Mouse (Mus musculus): Measurements from ENCODE around the gene Zscan10.

Gene Zscan10

DNA sequence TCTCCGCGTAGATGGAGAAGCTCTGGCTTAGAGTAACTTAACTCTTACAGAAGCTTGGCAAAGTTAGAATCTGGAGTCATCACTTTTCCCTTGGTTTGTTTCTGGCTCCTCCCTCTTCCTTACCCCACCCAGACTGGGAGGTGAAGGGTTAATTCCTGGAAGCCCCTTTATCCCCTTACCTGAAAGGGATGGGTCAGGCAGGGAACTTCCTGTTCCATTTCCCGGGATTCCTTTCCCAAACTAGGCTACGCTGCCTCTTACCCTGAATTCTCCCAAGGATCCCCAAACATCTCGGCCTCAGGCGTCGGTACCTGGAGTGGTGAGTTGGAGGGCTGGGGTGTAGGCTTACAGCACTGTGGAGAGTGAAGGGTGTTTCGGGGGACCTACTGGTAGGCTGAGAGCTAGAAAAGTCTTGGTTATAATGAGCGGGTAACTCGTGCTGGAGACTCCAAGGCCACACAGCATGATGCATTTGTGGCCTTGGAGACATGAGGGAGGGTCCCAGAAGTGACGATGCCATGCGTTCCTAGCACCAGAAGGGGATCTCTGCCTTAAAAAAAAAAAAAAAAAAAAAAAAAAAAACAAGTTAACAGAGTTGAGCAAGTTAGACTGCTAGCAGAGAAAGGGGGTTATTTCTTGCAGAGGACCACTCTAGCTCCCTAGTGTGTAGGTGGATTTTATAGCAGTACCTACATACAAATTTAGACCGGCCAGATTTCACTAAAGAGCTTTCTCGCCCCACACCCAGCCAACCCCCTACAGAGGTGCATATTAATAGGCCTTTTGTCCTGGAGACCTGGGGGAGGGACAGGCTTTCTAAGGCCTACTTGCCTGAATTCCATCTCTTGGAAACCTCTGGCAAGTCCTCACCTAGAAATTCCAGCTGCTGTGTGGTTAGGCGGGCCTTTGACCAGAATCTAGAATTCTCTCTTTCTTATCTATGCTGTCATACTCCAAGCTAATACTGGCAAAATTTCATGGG lies at the start of gene Zscan10:
Zscan10 (plus strand) TSS at position 216 of the 982 bp plus-strand sequence.
- peak; percentile 99 for DNase-seq (ENCODE audit: low read depth, low spot score)

GRCm38 (mm10) chr17:23550856-23551255 lies 49.8 kb upstream of the Zscan10 start:
- DNase-seq (ENCODE audit: low read depth, low spot score): no peak

DNA sequence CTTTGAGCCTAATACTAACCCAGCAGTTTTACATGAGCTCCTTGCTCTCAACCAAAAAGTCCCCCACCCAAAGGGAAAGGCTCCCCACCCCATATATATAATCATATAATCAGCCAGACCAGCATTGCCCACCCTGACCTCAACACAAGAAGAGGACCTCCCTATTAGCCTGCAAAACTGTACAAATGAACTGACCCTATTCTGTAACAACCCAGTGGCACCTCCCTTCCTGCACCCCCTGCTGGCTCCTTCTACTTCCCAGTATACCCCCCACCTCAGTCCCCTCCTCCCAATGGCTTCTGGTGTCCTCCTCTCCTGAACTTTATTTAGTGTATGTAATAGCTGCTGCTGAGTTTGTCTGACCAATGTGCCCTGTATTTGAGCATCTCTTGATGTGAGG lies 49.2 kb upstream of the Zscan10 start:
- no peak for DNase-seq (ENCODE audit: low read depth, low spot score)

GRCm38 (mm10) chr17:23551963-23552362 lies 48.7 kb upstream of the Zscan10 start:
- DNase-seq (ENCODE audit: low read depth, low spot score): no peak

DNA sequence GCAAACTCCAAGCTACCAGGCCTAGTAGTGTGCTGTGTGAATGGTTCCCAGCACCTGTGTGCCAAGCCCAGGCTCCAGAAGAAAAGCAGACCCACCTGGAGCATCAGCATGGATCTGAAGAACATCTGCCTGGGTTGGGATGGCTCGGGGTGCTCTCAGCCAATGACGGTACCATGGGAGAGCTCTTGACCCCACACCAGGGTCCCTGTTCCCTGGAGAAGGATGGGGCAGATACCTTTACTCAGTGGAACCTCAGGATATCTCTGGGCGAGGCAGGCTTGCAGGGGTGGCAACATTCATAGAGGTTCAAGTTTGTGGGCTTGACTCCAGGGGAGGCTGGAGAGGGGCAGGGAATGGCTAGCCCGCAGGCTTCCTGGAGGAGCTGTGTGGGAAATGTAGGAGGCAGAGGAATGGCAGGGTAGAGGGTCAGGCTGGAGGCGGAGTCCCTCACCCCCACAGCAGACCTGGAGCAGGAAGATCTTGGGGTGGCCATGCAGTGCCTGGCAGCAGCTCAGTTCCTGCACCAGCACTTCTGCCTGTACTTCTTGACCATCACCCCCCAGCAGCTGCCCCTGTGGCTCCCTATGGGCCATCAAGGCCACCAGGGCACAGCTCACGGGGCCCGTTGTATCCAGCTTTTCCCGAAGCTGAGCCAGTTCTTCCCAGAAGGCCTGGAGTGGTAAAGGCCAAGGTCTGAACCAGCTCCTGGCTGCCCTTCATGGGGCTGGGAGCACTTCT lies 47.6 kb upstream of the Zscan10 start:
- no peak for DNase-seq (ENCODE audit: low read depth, low spot score)

- DNase-seq (ENCODE audit: low read depth, low spot score): no peak
These were observed 47.0 kb upstream of the Zscan10 start for GRCm38 (mm10) chr17:23553634-23554120.

- no peak for DNase-seq (ENCODE audit: low read depth, low spot score)
These were observed 46.3 kb upstream of the Zscan10 start for GRCm38 (mm10) chr17:23554321-23554720.

DNA sequence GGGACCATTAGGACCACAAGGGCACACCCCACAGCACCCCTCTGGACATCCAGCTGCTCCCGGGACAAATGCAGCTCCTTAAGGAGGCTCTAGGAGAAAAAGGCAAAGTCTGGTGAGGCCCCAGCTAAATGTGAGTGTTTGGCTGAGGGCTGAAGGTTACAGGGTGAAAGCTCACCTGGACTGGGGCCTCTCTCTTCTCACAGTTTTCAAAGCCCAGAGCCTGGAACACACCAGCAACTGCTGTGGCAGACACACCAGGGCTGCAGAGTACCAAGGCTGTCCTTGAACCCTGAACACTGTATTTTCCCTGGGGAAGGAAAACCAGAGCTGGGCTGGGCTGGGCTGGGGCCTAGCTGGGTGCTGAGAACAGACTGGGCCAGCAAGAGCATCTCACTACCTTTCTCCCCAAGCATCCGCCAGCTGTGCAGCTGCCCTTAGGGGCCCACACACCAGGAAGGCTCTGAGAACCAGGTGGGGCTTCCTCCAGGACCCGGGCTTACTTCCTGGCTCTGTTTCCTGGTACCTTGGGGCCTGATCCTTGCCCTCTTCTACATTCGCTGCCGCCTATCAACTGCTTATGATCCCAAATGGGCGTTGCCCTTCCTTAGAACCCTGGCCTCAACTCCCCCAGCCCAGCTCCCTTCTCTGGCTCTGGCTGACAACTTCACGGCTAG lies 45.3 kb upstream of the Zscan10 start:
- no peak for DNase-seq (ENCODE audit: low read depth, low spot score)

DNA sequence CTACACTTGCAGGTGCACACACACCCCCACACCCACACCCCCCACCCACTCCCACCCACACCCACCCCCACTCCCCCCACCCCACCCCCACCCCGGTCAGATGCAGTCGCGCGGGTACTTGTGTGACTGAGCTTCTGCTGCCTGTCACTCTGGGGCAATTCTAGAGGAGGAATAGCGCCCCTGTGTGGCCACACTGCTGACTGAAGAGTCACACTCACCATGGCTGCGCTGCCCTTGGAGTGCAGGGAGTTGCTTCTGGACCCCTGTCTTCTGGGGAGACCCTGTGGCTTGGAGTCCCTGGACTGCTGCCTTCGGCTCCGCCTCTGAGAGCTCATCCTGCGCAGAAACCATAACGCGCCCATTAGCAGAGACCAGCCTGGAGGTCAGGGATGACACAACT lies 40.9 kb upstream of the Zscan10 start:
- DNase-seq (ENCODE audit: low read depth, low spot score): peak; percentile 84

DNA sequence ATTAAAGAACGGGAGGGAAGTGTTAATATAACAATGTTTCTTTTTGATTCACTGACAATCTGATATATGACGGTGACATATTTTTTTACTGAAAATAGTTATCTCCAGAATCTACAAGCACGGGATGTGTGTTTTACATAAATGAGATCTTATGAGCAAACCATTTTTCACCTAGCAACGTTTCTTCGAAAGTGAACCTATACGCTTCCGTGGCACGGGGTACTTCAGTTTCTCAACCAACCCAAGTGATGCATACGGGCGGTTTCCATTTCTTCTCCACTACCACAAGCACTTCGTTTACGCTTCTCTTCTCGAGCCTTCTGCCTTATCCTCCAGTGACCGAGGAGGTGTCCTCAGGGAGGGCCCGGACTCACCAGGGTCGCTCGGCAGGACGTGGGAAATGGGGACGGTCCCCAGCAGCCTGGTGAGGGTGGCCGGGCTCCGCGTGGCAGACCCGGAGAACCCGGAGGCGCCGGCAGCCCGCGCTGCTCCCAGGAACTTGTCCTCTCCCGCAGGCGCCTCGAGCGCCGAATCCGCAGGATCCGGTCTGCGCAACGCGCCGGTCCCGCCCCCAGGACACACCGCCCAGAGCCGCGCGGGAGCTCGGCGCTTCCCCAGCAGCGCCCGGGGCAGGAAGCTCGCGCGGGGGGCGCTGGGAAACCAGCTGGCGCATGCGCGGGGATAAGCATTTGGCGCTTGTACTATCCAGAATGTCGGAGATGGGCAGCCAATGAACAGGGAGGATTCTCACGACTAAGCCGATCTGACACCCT lies 36.9 kb upstream of the Zscan10 start, which contains the start of gene Zfp213:
Zfp213 (minus strand) TSS at position 644 of the 773 bp plus-strand sequence.
- peak; percentile 95 for DNase-seq (ENCODE audit: low read depth, low spot score)

GRCm38 (mm10) chr17:23564368-23564715 lies 36.3 kb upstream of the Zscan10 start:
- no peak for DNase-seq (ENCODE audit: low read depth, low spot score)

- DNase-seq (ENCODE audit: low read depth, low spot score): peak; percentile 51
These were observed 33.9 kb upstream of the Zscan10 start for GRCm38 (mm10) chr17:23566787-23567186.

DNA sequence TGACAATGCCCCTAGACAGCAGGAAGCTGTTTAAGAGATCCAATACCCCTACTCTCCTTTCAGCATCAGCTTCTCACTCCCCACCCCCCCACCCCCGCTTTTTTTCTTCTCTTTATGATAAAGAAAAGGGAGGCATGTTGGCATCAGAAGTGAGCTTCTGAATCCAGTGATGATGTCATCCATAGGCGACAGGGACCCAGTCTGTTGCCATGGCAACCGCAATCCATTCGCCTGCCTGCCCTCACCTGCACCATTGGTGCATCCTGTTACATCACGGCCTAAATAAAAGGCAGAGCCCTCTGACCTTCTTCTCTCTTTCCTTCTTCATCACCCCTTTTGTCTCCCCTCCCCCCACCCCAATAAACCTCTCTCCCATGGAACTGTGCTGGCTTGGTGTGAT lies 32.3 kb upstream of the Zscan10 start:
- peak; percentile 81 for DNase-seq (ENCODE audit: low read depth, low spot score)

GRCm38 (mm10) chr17:23570017-23570416 lies 30.6 kb upstream of the Zscan10 start:
- peak; percentile 75 for DNase-seq (ENCODE audit: low read depth, low spot score)

DNA sequence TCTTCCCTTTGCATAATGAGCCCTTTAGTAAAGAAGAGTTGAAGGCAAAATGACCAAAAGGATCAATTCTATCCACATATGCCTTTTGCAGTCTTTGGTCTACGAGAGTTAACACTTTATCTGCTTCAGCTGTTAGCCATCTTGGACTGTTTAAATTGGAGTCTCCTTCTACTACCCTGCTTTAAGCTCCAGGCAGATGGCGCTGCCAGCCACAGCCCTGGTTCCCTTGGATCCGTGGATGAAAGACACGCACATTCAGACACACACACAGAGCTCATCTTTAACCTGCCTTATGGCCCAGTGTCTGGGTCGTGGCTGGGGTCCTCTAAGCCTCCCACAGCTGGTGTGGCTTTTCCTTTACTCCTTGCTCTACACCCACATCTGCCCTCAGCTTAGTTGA lies 29.6 kb upstream of the Zscan10 start:
- DNase-seq (ENCODE audit: low read depth, low spot score): peak; percentile 47

DNA sequence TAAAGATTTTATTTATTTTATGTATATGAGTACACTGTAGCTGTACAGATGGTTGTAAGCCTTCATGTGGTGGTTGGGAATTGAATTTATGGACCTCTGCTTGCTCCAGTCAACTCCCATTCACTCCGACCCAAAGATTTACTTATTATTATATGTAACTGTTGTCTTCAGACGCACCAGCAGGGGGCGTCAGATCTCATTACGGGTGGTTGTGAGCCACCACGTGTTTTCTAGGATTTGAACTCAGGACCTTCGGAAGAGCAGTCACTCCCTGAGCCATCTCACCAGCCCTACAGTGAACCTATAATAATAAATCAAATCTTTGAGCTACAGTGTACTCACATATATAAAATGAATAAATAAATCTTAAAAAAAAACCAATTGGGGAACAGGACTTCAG lies 28.6 kb upstream of the Zscan10 start:
- DNase-seq (ENCODE audit: low read depth, low spot score): peak; percentile 46

DNA sequence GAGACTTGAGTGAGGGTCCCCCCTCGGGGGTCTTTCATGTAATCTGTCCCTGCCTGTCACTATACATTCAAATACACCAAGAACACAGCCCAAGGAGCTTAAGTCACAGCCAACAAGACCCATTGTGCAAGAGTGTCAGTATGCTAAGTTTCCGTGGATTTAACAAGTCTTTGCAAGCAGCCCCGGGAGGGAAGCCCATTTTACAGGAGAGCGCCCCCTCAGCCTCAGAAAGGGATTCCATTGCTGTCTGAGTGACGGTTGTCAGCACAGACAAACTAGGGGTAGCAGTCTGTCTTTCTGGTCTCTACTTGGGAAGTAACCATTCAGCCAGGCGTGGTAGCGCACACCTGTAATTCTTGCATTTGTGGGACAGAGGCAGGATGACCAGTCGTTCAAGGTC lies 26.5 kb upstream of the Zscan10 start:
- peak; percentile 71 for DNase-seq (ENCODE audit: low read depth, low spot score)

DNA sequence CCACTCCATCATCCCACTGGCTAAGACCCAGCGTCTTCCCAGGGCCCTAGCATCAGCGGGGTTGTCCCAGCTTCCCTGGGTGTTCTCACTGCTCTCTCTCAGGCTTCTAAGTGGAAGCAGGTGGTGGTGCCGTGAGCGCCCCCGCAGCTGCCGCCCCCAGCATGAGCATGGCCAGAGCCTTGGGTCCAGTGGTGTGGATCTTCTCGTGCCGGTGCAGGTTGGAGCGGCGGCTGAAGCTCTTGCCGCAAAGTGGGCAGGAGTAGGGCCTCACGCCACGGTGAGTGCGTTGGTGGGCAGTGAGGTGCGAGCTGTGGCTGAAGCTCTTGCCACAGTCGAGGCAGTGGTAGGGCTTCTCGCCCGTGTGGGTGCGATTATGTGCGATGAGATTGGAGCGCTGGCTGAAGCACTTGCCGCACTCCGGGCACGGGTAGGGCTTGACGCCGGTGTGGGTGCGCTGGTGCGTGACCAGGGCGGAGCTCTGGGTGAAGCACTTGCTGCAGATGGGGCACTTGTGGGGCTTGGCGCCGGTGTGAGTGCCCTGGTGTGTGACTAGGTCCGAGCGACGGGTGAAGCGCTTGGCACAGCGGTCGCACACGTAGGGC lies 24.6 kb upstream of the Zscan10 start:
- DNase-seq (ENCODE audit: low read depth, low spot score): peak; percentile 59

GRCm38 (mm10) chr17:23584786-23585185 lies 15.9 kb upstream of the Zscan10 start:
- no peak for DNase-seq (ENCODE audit: low read depth, low spot score)

DNA sequence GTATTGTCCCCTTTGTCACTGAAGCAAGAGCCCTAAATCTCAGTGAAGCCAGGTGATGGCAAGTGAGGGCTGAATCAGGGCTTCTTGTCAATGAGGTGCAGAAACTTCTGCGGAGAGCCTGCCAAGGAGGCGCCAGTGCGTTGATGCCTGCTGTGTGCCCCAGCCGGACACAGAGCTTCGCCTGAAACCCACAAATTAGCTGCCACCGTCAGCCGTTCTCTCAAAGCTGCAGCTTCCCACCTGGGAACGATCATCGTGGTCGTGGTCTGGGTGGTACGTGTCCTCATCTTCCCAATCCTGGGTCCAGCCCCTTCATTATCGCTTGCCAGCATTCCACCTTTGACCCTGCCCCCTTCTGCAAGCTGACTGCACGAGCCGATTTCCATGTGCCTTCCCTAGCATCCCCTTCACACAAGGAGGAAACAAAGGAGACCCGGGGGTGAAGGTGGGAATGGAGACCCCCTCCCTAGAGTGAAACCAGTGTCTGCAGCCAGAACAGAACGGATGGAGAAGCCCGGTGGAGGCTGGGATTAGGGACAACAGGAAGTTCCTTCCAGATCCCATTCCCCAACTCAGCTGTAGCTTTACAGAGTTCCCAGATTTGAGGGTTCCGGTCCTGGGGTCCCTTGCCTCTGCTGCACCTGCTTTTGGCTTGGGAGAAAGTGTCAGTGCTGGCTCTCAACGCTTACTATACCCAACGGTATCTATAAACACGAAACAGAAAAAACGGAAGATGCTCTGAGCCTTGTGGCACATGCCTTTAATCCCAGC lies 14.8 kb upstream of the Zscan10 start:
- peak; percentile 94 for DNase-seq (ENCODE audit: low read depth, low spot score)

Measured in R1 (cell line).